Mouse (Mus musculus) layer of hippocampus, adult 2 months (tissue): ENCODE data around the gene Fgd3. TPM values are rescaled to one million over a fixed set of nuclear protein-coding genes. Genes with fewer than 3 reads are reported as not detected.
A peak's percentile ranks its signal among the peaks of the same experiment; 100 is the strongest.

Experiments
- DNase-seq, 2 experiments: peaks; one replicate each; pipeline ENCODE4 v3.0.0; 2022; ENCODE audit warnings: low spot score in 2 of 2
- H3K27ac ChIP-seq: fragments of 200-600 bp; 2 replicates; pipeline ENCODE4 v1.8.1; 2022
- H3K4me3 ChIP-seq: fragments of 200-600 bp; 2 replicates; pipeline ENCODE4 v1.8.1; 2022; ENCODE audit warnings: mild to moderate bottlenecking
- CTCF ChIP-seq: fragments of 200-600 bp; conservative IDR thresholded peaks from 2 replicates; pipeline ENCODE4 v1.8.1; 2022; ENCODE audit warnings: antibody characterized with exemption, mild to moderate bottlenecking, moderate library complexity
- total RNA-seq, 2 experiments: library from RNA; stranded (reverse); gene quantifications; 2 replicates each; pipeline ENCODE4 v1.2.3; 2021

Fgd3 gene
- total RNA-seq, 2 experiments from 2014 or later, result 5.6 to 7.1 TPM

- DNase-seq, result no peak
- no peak for TF ChIP-seq CTCF
- H3K27ac ChIP-seq, result no peak overlapping the region
- H3K4me3 ChIP-seq, result no peak overlapping the region
Measured at GRCm38 (mm10) chr13:49311642-49312041, 8.5 kb downstream of the Fgd3 start.

DNA sequence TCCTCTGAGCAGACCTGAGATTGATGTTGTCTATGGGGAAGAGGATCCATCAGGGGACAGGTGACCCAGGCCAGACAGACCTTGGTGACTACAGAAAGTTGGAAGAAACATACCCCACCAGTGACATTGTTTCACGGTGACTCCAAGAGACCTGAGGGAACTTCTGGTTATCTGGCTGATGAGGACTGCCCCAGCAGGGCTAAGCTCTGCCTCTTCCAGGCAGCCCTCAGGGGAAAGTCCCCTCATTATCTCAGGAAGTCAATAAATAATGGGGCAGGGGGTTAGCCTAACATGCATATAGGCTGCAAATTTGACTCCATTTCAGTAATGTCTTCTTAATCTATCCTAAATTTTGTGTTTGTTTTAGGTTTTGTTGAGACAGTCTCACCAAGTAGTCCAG is 10.6 kb downstream of the Fgd3 start:
- DNase-seq, result no peak
- no peak overlapping the region for H3K27ac ChIP-seq
- no peak overlapping the region for H3K4me3 ChIP-seq
- no peak for TF ChIP-seq CTCF

DNA sequence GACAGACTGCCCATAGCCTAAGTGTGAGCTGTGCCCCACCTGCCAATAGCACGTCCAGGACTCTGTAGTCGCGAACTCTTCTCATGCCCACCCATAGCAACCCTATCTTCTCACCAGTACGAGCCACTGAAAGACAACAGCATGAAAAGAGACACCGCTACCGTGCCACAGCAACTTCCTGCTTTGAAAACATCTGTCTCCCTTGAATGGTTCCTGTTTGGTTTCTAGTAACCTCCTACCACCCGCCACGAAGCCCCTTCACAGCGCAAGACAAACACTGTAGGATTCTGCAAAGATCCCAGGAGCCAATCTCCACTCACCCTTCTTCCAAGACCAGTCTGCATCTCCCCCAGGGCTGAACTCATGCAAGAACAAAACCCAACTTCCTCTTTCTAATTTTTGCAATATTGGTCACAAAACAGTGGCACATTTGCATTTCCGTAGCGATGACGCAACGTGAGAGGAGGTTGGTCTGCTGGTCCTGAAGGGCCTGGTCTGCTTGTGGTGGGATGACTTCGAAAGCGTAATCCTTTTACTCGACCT is 11.2 kb downstream of the Fgd3 start:
- peak overlapping the region; percentile 83 for H3K27ac ChIP-seq

GRCm38 (mm10) chr13:49308206-49308605 is 11.9 kb downstream of the Fgd3 start:
- no peak overlapping the region; the same call in 1 of the 2 replicates for H3K4me3 ChIP-seq
- DNase-seq, result no peak
- TF ChIP-seq CTCF, result no peak
- peak overlapping the region; percentile 83 for H3K27ac ChIP-seq

More for the DNA sequence above, 11.2 kb downstream of the Fgd3 start:
- no peak for DNase-seq
- no peak overlapping the region for H3K4me3 ChIP-seq
- no peak for TF ChIP-seq CTCF

- no peak for TF ChIP-seq CTCF
- Histone ChIP-seq H3K27ac (peak overlapping the region; percentile 83), H3K4me3 (no peak overlapping the region; the same call in 1 of the 2 replicates)
- DNase-seq, result no peak
Measured at GRCm38 (mm10) chr13:49307311-49307969, 12.7 kb downstream of the Fgd3 start.

GRCm38 (mm10) chr13:49306771-49307310 is 13.3 kb downstream of the Fgd3 start:
- TF ChIP-seq CTCF, result no peak
- Histone ChIP-seq H3K4me3 (no peak overlapping the region), H3K27ac (peak overlapping the region; percentile 83)
- no peak for DNase-seq

DNA sequence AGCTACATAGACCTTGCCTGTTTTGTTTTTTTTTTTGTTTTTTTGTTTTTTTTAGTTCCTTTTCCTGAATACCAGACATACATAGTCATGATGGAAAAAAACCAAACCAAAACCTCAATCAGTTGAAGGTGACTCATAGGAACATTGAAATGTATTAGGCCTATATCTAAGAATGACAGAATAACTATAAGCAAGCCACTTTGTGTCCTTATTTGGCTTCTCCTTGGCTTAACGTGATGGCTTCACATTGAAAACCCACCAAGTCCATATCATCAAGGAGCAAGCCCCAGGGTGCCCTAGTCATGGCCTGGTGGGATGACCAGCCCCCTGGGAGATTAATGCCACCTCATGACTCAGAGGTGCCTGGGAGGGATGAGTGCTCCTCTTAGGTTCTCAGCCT is 19.3 kb downstream of the Fgd3 start:
- no peak overlapping the region for H3K4me3 ChIP-seq
- TF ChIP-seq CTCF, result no peak
- H3K27ac ChIP-seq, result no peak overlapping the region
- DNase-seq, result no peak

- H3K27ac ChIP-seq, result no peak overlapping the region
- H3K4me3 ChIP-seq, result no peak overlapping the region
- DNase-seq, result peak in 1 of 2 experiments; percentile 16
- no peak for TF ChIP-seq CTCF
Measured at GRCm38 (mm10) chr13:49298514-49299381, 21.4 kb downstream of the Fgd3 start.

GRCm38 (mm10) chr13:49296270-49296669 is 23.8 kb downstream of the Fgd3 start:
- no peak overlapping the region for H3K4me3 ChIP-seq

DNA sequence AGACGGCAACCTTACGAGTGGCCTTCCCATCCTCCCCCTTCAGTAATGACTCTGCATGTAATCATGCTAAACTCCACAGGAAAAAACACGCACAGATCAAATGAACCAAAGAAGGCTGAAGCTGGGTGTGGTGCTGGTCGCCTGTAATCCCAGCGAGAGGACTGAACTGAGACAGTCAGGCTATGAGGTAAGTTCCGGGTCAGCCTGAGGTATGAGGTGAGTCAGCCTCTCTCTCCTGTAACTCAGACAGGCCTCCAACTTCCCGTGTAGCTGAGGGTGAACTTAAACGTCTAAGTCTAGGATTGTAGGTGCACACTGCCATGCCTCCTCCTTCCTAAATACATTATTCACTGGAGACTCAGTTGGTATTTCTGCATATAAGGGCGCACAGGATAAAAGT is 26.0 kb downstream of the Fgd3 start:
- no peak for TF ChIP-seq CTCF
- H3K27ac ChIP-seq, result no peak overlapping the region
- no peak for DNase-seq

More at GRCm38 (mm10) chr13:49296270-49296669, 23.8 kb downstream of the Fgd3 start:
- no peak for DNase-seq
- TF ChIP-seq CTCF, result no peak
- no peak overlapping the region for H3K27ac ChIP-seq

GRCm38 (mm10) chr13:49291949-49292348 is 28.2 kb downstream of the Fgd3 start:
- DNase-seq, result no peak
- H3K4me3 ChIP-seq, result no peak overlapping the region
- no peak overlapping the region for H3K27ac ChIP-seq
- TF ChIP-seq CTCF, result no peak

More for the DNA sequence above, 26.0 kb downstream of the Fgd3 start:
- H3K4me3 ChIP-seq, result no peak overlapping the region

- H3K27ac ChIP-seq, result no peak overlapping the region
- peak; percentile 76 for TF ChIP-seq CTCF
- no peak for DNase-seq
- no peak overlapping the region for H3K4me3 ChIP-seq
Measured at GRCm38 (mm10) chr13:49291398-49291797, 28.7 kb downstream of the Fgd3 start.

- no peak for DNase-seq
- no peak for TF ChIP-seq CTCF
- no peak overlapping the region for H3K4me3 ChIP-seq
Measured at GRCm38 (mm10) chr13:49287224-49287623, 32.9 kb downstream of the Fgd3 start.

More at GRCm38 (mm10) chr13:49287224-49287623, 32.9 kb downstream of the Fgd3 start:
- H3K27ac ChIP-seq, result no peak overlapping the region
